Mouse (Mus musculus) liver, embryonic 11.5 days (tissue): ENCODE measurements around the gene Prrx1. TPM values are rescaled to one million over a fixed set of nuclear protein-coding genes. Genes with fewer than 3 reads are reported as not detected.

Experiments
- ATAC-seq: fragments of 200-750 bp; cut with Nextera tagmentation; replicated peaks from 2 replicates; pipeline ENCODE4 v1.8.0; 2017; ENCODE audit warnings: moderate number of reproducible peaks, mild to moderate bottlenecking, moderate TSS enrichment, moderate library complexity; ENCODE audit not compliant: low FRiP score
- DNase-seq: peaks from one replicate; pipeline ENCODE4 v3.0.0-alpha.2; 2017; ENCODE audit warnings: low spot score
- H3K27ac ChIP-seq: fragments of 300-500 bp; sonication (generic); 2 replicates; pipeline ENCODE4 v1.5.1; 2014; ENCODE audit warnings: mild to moderate bottlenecking, low read depth, low read length, control low read depth
- H3K27me3 ChIP-seq: fragments of 300-500 bp; sonication (generic); replicated peaks from 2 replicates; pipeline ENCODE4 v1.6.1; 2014; ENCODE audit warnings: low read length, mixed read lengths; ENCODE audit not compliant: control insufficient read depth, insufficient read depth
- H3K36me3 ChIP-seq: fragments of 300-500 bp; sonication (generic); 2 replicates; pipeline ENCODE4 v1.6.1; 2014; ENCODE audit warnings: mild to moderate bottlenecking, low read length, moderate library complexity, mixed read lengths; ENCODE audit not compliant: control insufficient read depth, insufficient read depth
- H3K4me1 ChIP-seq: fragments of 300-500 bp; sonication (generic); replicated peaks from 2 replicates; pipeline ENCODE4 v1.6.1; 2014; ENCODE audit warnings: low read length, mixed read lengths; ENCODE audit not compliant: control insufficient read depth, insufficient read depth
- H3K4me2 ChIP-seq: fragments of 300-500 bp; sonication (generic); 2 replicates; pipeline ENCODE4 v1.6.1; 2014; ENCODE audit warnings: mild to moderate bottlenecking, control low read depth, moderate library complexity
- H3K4me3 ChIP-seq: fragments of 300-500 bp; sonication (generic); 2 replicates; pipeline ENCODE4 v1.5.1; 2014; ENCODE audit warnings: low read depth, low read length, control low read depth
- H3K9ac ChIP-seq: fragments of 300-500 bp; sonication (generic); 2 replicates; pipeline ENCODE4 v1.6.1; 2014; ENCODE audit warnings: low read depth, low read length, control low read depth
- H3K9me3 ChIP-seq: fragments of 300-500 bp; sonication (generic); 2 replicates; pipeline ENCODE4 v1.6.1; 2016; ENCODE audit warnings: low read length, inconsistent platforms, mixed read lengths; ENCODE audit not compliant: control insufficient read depth
- WGBS: fragments of 180-500 bp; shearing (Covaris S2); extraction: QIAGEN DNeasy Blood & Tissue Kit; methylation state at CpG from one replicate; pipeline ENCODE4 v1.1.7; 2014; 5-methylcytosine and 5-hydroxymethylcytosine counted together
- polyA plus RNA-seq: library from polyadenylated mRNA; unstranded; fragments of >200 nt; fragmentation: Nextera tagmentation; extraction: Ambion mirVana; gene quantifications from 2 replicates; pipeline ENCODE4 v1.2.1, GENCODE M21; 2014

The Prrx1 gene
- polyA plus RNA-seq, 1 experiment from 2014 or later = 3.3 TPM

DNA sequence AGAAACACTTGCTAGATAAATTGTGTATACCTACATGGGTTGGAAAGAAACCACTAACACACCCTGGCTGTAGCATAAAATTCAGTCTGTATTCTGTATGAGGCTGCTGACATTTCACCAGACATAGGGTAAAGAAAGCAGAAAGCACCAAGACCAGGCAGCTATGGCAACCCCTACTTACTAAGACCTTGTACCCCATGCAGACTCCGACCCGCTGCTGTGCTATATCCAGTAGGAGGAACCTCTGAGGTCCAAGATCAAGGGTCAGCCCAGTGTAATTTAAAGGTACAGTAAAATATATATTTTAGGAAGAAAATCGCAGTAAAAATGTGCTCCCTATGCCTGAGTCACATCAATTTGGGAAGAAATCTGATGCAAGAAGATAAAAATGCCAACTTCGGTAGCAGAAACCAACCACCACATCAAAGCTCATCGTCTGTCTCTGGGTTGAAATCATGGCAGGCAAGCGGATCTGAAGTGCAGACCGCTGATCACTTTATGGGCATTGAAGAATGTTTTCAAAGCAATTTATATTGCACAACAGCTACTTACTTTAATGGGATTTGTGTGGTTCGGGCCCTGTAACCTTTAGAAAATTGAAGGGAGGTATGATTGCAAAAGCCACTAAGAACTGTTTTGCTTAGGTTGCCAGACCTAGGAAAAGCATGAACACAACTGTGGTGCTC lies 46.5 kb downstream of the Prrx1 start:
- H3K4me1 ChIP-seq = no peaks in the 10 kb centered on the region
- H3K4me3 ChIP-seq = no peak overlapping the region
- no peak overlapping the region for H3K4me2 ChIP-seq
- no peaks in the 10 kb centered on the region for H3K27me3 ChIP-seq
- ATAC-seq (no peak), DNase-seq (no peak)
- H3K36me3 ChIP-seq = no peaks in the 10 kb centered on the region
- H3K9me3 ChIP-seq = no peaks in the 10 kb centered on the region
- 85% methylated on average over 8 of the region's 8 CpGs for WGBS
- H3K27ac ChIP-seq = no peak overlapping the region
- no peak overlapping the region for H3K9ac ChIP-seq

GRCm38 (mm10) chr1:163257298-163257697 lies 56.2 kb downstream of the Prrx1 start:
- Histone ChIP-seq H3K27me3 (no peaks in the 10 kb centered on the region), H3K4me3 (no peak overlapping the region), H3K9ac (no peak overlapping the region), H3K9me3 (no peaks in the 10 kb centered on the region), H3K36me3 (no peaks in the 10 kb centered on the region), H3K27ac (no peak overlapping the region), H3K4me2 (no peak overlapping the region), H3K4me1 (no peaks in the 10 kb centered on the region)
- no peak for ATAC-seq
- DNase-seq = no peak
- 78% methylated on average over 2 of the region's 2 CpGs for WGBS

DNA sequence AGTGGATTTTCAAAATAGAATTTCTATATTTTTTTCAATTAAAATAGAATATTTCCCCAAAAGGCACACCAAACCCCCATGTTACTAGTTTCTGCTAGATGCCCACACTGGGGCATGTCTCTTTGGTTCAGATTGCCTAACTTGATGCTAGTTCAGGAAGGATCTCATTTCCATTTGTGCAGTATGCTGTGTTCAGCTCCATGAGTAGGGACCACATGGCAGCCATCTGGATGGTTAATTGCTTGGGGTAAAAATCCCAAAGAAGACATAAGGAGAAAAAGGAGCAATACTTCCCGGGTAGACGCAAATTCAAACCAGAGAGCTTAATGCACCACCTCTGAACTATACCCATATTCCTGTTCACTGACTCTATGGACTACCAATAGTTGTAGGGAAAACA lies 57.6 kb downstream of the Prrx1 start:
- H3K4me3 ChIP-seq = no peak overlapping the region
- H3K4me2 ChIP-seq = no peak overlapping the region
- no peak overlapping the region for H3K9ac ChIP-seq
- DNase-seq (no peak), ATAC-seq (no peak)
- no peaks in the 10 kb centered on the region for H3K36me3 ChIP-seq
- H3K27ac ChIP-seq = no peak overlapping the region
- no peaks in the 10 kb centered on the region for H3K4me1 ChIP-seq
- no peaks in the 10 kb centered on the region for H3K9me3 ChIP-seq
- WGBS = 93% methylated on average over 2 of the region's 2 CpGs
- H3K27me3 ChIP-seq = no peaks in the 10 kb centered on the region

DNA sequence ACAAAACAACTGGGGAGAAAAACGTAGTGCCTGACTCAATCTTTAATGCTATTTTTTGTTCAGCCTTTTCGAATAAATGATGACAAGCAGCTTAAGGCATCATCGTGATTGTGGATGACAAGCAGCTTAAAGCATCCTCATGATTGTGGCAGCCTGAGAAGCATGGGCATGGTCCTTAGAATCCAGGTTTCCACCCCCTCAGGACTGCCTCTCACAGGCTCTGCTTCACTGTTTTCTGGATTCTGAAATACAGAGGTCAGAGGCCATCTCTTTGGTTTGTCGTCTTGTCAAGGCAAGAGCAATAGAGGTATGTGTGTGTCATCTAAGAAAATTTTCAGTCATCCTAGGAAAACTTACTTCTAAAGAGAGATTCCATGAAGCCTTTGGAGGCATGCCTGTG lies 60.7 kb downstream of the Prrx1 start:
- ATAC-seq = no peak

DNA sequence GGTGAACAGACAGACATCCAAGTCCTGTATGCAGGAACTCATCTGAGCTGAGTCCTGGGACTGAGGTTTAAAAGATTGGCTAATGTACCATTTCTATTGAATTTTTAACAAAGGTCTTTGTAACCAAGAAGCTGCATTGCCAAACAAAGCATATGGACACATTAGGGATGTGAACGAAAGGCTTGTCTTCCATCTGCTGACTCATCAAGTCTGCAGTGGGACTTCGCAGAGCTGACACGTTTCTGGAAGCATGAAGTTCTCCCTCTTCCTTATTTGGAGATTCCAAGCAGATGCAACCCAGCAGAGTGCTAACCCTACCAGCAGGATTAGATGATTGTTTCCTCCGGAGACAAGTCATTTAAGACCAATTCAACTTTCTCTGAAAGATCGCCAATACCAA lies 61.2 kb downstream of the Prrx1 start:
- Histone ChIP-seq H3K27me3 (no peaks in the 10 kb centered on the region), H3K4me3 (no peak overlapping the region), H3K9ac (no peak overlapping the region), H3K9me3 (no peaks in the 10 kb centered on the region), H3K4me2 (no peak overlapping the region), H3K4me1 (no peaks in the 10 kb centered on the region), H3K27ac (no peak overlapping the region), H3K36me3 (no peaks in the 10 kb centered on the region)
- DNase-seq (no peak), ATAC-seq (no peak)
- WGBS = 70% methylated on average over 5 of the region's 5 CpGs

More for the DNA sequence above, 60.7 kb downstream of the Prrx1 start:
- Histone ChIP-seq H3K27me3 (no peaks in the 10 kb centered on the region), H3K4me1 (no peaks in the 10 kb centered on the region), H3K9me3 (no peaks in the 10 kb centered on the region), H3K4me3 (no peak overlapping the region), H3K4me2 (no peak overlapping the region), H3K36me3 (no peaks in the 10 kb centered on the region), H3K9ac (no peak overlapping the region), H3K27ac (no peak overlapping the region)
- DNase-seq = no peak
- 82% methylated on average over 4 of the region's 4 CpGs for WGBS

GRCm38 (mm10) chr1:163251766-163252165 lies 61.7 kb downstream of the Prrx1 start:
- no peaks in the 10 kb centered on the region for H3K4me1 ChIP-seq
- H3K4me2 ChIP-seq = no peak overlapping the region
- ATAC-seq (no peak), DNase-seq (no peak)
- no peak overlapping the region for H3K27ac ChIP-seq
- no peak overlapping the region for H3K4me3 ChIP-seq
- no peaks in the 10 kb centered on the region for H3K27me3 ChIP-seq
- no peaks in the 10 kb centered on the region for H3K9me3 ChIP-seq
- H3K36me3 ChIP-seq = no peaks in the 10 kb centered on the region
- WGBS = 86% methylated on average over 1 of the region's 1 CpGs
- H3K9ac ChIP-seq = no peak overlapping the region

GRCm38 (mm10) chr1:163238950-163239349 lies 74.6 kb downstream of the Prrx1 start:
- H3K27me3 ChIP-seq = no peaks in the 10 kb centered on the region
- no peak overlapping the region for H3K4me3 ChIP-seq
- DNase-seq (no peak), ATAC-seq (no peak)
- H3K36me3 ChIP-seq = no peaks in the 10 kb centered on the region
- H3K4me1 ChIP-seq = no peaks in the 10 kb centered on the region
- H3K27ac ChIP-seq = no peak overlapping the region
- H3K9ac ChIP-seq = no peak overlapping the region
- 66% methylated on average over 4 of the region's 4 CpGs for WGBS
- no peak overlapping the region for H3K4me2 ChIP-seq
- no peaks in the 10 kb centered on the region for H3K9me3 ChIP-seq

DNA sequence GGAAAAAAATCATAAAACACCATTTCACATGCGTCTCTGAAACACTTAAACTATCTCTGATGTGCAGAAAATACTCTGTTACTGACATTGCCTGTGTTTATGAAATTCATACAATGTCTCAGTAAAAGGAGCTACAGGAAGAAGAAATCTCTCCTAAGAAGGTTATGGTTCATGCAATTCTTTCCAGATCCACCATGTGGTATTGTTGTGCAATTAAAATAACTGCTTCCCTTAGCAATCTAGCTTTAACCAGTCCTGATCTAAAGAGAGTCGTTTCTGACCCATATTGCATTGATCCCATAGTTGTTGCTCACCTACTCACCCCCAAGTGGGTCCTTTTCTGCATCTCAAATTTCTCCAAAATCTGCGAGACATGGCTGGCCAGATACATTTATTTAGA lies 82.3 kb downstream of the Prrx1 start:
- H3K27me3 ChIP-seq = no peaks in the 10 kb centered on the region
- no peak overlapping the region for H3K4me3 ChIP-seq
- no peak for ATAC-seq
- no peak overlapping the region for H3K9ac ChIP-seq
- no peaks in the 10 kb centered on the region for H3K36me3 ChIP-seq
- DNase-seq = no peak
- no peaks in the 10 kb centered on the region for H3K4me1 ChIP-seq
- no peak overlapping the region for H3K27ac ChIP-seq
- H3K4me2 ChIP-seq = no peak overlapping the region
- 68% methylated on average over 3 of the region's 3 CpGs for WGBS
- H3K9me3 ChIP-seq = no peaks in the 10 kb centered on the region

DNA sequence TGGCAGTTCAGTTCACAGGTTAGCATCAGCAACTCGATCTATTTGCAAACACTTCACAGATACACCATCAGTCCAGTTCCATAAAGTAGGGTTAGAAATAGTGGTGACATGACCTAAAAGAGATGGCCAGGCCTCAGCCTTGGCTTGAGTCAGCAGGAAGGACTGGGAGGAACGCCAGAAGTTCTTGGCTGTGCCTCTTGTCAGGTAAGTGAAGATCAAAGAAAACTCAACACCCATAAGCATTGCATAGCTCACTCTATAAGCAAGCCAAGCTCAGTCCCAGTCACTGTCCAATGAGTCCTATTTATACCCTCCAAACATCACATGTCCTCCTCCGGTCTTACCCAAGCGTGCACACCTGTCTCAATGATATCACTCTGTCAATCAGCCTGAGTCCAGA lies 87.2 kb downstream of the Prrx1 start:
- Histone ChIP-seq H3K4me2 (no peak overlapping the region), H3K9me3 (no peaks in the 10 kb centered on the region), H3K4me3 (no peak overlapping the region), H3K27ac (no peak overlapping the region), H3K36me3 (no peaks in the 10 kb centered on the region), H3K9ac (no peak overlapping the region), H3K4me1 (no peaks in the 10 kb centered on the region), H3K27me3 (no peaks in the 10 kb centered on the region)
- DNase-seq = no peak
- WGBS = 89% methylated on average over 4 of the region's 4 CpGs
- no peak for ATAC-seq
